Mouse (Mus musculus) testis, adult 2 months (tissue): ENCODE results near the gene Nfatc2. TPM values are rescaled to one million over a fixed set of nuclear protein-coding genes. Genes with fewer than 3 reads are reported as not detected.

Source experiments
- H3K27ac ChIP-seq: fragments of 200-500 bp; 2 replicates; pipeline ENCODE4 v1.5.1; 2012; ENCODE audit warnings: low read depth, low read length; ENCODE audit not compliant: control insufficient read depth, insufficient read depth
- H3K27me3 ChIP-seq: fragments of 200-500 bp; 2 replicates; pipeline ENCODE4 v1.6.1; 2012; ENCODE audit warnings: mild to moderate bottlenecking, low read length, moderate library complexity; ENCODE audit not compliant: control insufficient read depth, insufficient read depth
- H3K36me3 ChIP-seq: fragments of 200-500 bp; 2 replicates; pipeline ENCODE4 v1.6.1; 2012; ENCODE audit warnings: mild to moderate bottlenecking, low read length; ENCODE audit not compliant: control insufficient read depth, insufficient read depth
- H3K4me1 ChIP-seq: fragments of 200-500 bp; 2 replicates; pipeline ENCODE4 v1.6.1; 2012; ENCODE audit warnings: low read length; ENCODE audit not compliant: control insufficient read depth, insufficient read depth
- H3K4me3 ChIP-seq: fragments of 200-500 bp; 2 replicates; pipeline ENCODE4 v1.5.1; 2012; ENCODE audit warnings: low read depth, mild to moderate bottlenecking, low read length, moderate library complexity, mixed read lengths; ENCODE audit not compliant: control insufficient read depth
- CTCF ChIP-seq: fragments of 200-500 bp; IDR thresholded peaks from 2 replicates; pipeline ENCODE4 v1.5.1; 2012; ENCODE audit warnings: low read depth, mild to moderate bottlenecking, inconsistent platforms, low read length, moderate library complexity; ENCODE audit not compliant: control insufficient read depth, insufficient read depth, insufficient replicate concordance
- POLR2A ChIP-seq: fragments of 200-500 bp; IDR thresholded peaks from 2 replicates; pipeline ENCODE4 v1.6.1; 2012; ENCODE audit warnings: low read depth, mild to moderate bottlenecking, inconsistent platforms, low read length, moderate library complexity; ENCODE audit not compliant: control insufficient read depth
- polyA plus RNA-seq: library from polyadenylated mRNA; depleted of rRNA; stranded (reverse); fragments of >200 nt; gene quantifications from 2 replicates; pipeline ENCODE4 v1.2.3, GENCODE M21; 2012

Gene Nfatc2
- polyA plus RNA-seq, 1 experiment: 2.1 TPM

GRCm38 (mm10) chr2:168503735-168504134 lies 97.7 kb downstream of the Nfatc2 start:
- H3K4me3 ChIP-seq: no peak overlapping the region
- H3K27ac ChIP-seq: no peak overlapping the region
- no peak for TF ChIP-seq POLR2A
- no peak for TF ChIP-seq CTCF
- H3K27me3 ChIP-seq: no peaks in the 10 kb centered on the region
- no peaks in the 10 kb centered on the region for H3K4me1 ChIP-seq
- no peaks in the 10 kb centered on the region for H3K36me3 ChIP-seq

- Histone ChIP-seq H3K36me3 (no peaks in the 10 kb centered on the region), H3K27me3 (no peaks in the 10 kb centered on the region), H3K4me1 (no peaks in the 10 kb centered on the region), H3K27ac (no peak overlapping the region), H3K4me3 (no peak overlapping the region)
- TF ChIP-seq POLR2A (no peak), CTCF (no peak)
Observed at GRCm38 (mm10) chr2:168500750-168501149, 100.7 kb downstream of the Nfatc2 start.

- Histone ChIP-seq H3K27ac (no peak overlapping the region), H3K27me3 (no peaks in the 10 kb centered on the region), H3K4me1 (no peaks in the 10 kb centered on the region), H3K4me3 (no peak overlapping the region), H3K36me3 (no peaks in the 10 kb centered on the region)
- TF ChIP-seq CTCF (no peak), POLR2A (no peak)
Observed at GRCm38 (mm10) chr2:168500244-168500643, 101.2 kb downstream of the Nfatc2 start.

GRCm38 (mm10) chr2:168491791-168492190 lies 109.7 kb downstream of the Nfatc2 start:
- no peak overlapping the region for H3K27ac ChIP-seq
- no peak for TF ChIP-seq POLR2A
- no peak for TF ChIP-seq CTCF

GRCm38 (mm10) chr2:168489953-168490352 lies 111.5 kb downstream of the Nfatc2 start:
- no peak for TF ChIP-seq CTCF
- TF ChIP-seq POLR2A: no peak
- Histone ChIP-seq H3K4me3 (no peak overlapping the region), H3K27ac (no peak overlapping the region), H3K36me3 (no peaks in the 10 kb centered on the region), H3K4me1 (peaks cover 12% of the 10 kb centered on the region), H3K27me3 (no peaks in the 10 kb centered on the region)

More at GRCm38 (mm10) chr2:168491791-168492190, 109.7 kb downstream of the Nfatc2 start:
- no peaks in the 10 kb centered on the region for H3K36me3 ChIP-seq
- H3K27me3 ChIP-seq: no peaks in the 10 kb centered on the region
- peaks cover 12% of the 10 kb centered on the region for H3K4me1 ChIP-seq
- H3K4me3 ChIP-seq: no peak overlapping the region

- Histone ChIP-seq H3K4me1 (peaks cover 12% of the 10 kb centered on the region), H3K4me3 (no peak overlapping the region), H3K27me3 (no peaks in the 10 kb centered on the region), H3K27ac (no peak overlapping the region; the same call in 1 of the 2 replicates), H3K36me3 (no peaks in the 10 kb centered on the region)
- no peak for TF ChIP-seq POLR2A
- no peak for TF ChIP-seq CTCF
Observed at GRCm38 (mm10) chr2:168488158-168488925, 113.1 kb downstream of the Nfatc2 start.

- no peaks in the 10 kb centered on the region for H3K27me3 ChIP-seq
- no peak for TF ChIP-seq CTCF
- no peak for TF ChIP-seq POLR2A
- no peak overlapping the region for H3K27ac ChIP-seq
- H3K36me3 ChIP-seq: no peaks in the 10 kb centered on the region
- H3K4me3 ChIP-seq: no peak overlapping the region
- H3K4me1 ChIP-seq: peaks cover 8% of the 10 kb centered on the region
Observed at GRCm38 (mm10) chr2:168481121-168481520, 120.3 kb downstream of the Nfatc2 start.
